Mouse (Mus musculus): ENCODE measurements around the gene Cntn3. TPM values are rescaled to one million over a fixed set of nuclear protein-coding genes. Genes with fewer than 3 reads are reported as not detected.

Gene Cntn3
- total and polyA plus RNA-seq, 3 experiments: not detected

- H3K79me2 ChIP-seq (replicated peaks; ENCODE audit: control insufficient read depth, extremely low read depth, insufficient read depth, poor library complexity, severe bottlenecking): no peaks in the 10 kb centered on the region
- H3K4me1 ChIP-seq (ENCODE audit: control insufficient read depth in 1 of 2, insufficient read depth in 2 of 2): no peaks in the 10 kb centered on the region
- no peak overlapping the region for H3K27ac ChIP-seq (ENCODE audit: insufficient read depth, low read depth)
- H3K4me2 ChIP-seq (ENCODE audit: insufficient read depth, low read depth, poor library complexity, severe bottlenecking): no peak overlapping the region
- H3K4me3 ChIP-seq (replicated peaks in 1 of 3; ENCODE audit: low read depth in 2 of 3, low read length in 2 of 3, poor library complexity in 1 of 3): no peak overlapping the region
- no peak for DNase-seq (ENCODE audit: extremely low read depth)
- H3K9me3 ChIP-seq (replicated peaks; ENCODE audit: low read length): peaks cover 42% of the 10 kb centered on the region
- no peak for TF ChIP-seq MAZ (IDR thresholded peaks at IDR 0.05; ENCODE audit: low read depth, low read length)
- no peak for TF ChIP-seq ELF1 (IDR thresholded peaks at IDR 0.05; ENCODE audit: low read depth, low read length)
- no peak for TF ChIP-seq MEF2A (IDR thresholded peaks at IDR 0.05; ENCODE audit: borderline replicate concordance, low read depth, low read length)
- TF ChIP-seq JUND (conservative IDR thresholded peaks at IDR 0.05; ENCODE audit: low read depth, low read length): no peak
- TF ChIP-seq NRF1 (IDR thresholded peaks at IDR 0.05; ENCODE audit: low read depth, low read length): no peak
- TF ChIP-seq CHD2 (IDR thresholded peaks at IDR 0.05; ENCODE audit: low read length): no peak
- no peak for TF ChIP-seq ZNF384 (IDR thresholded peaks at IDR 0.05; ENCODE audit: low read depth, low read length)
- no peak for TF ChIP-seq SIN3A (IDR thresholded peaks at IDR 0.05; ENCODE audit: low read length)
- TF ChIP-seq E2F4 (IDR thresholded peaks at IDR 0.05; ENCODE audit: insufficient replicate concordance, low read depth, low read length): no peak
- TF ChIP-seq KAT2A (IDR thresholded peaks at IDR 0.05; ENCODE audit: insufficient replicate concordance, low read length): no peak
- TF ChIP-seq USF1 (IDR thresholded peaks at IDR 0.05; ENCODE audit: low read depth, low read length): no peak
- TF ChIP-seq JUN (IDR thresholded peaks at IDR 0.05; ENCODE audit: insufficient read depth, low read depth, low read length): no peak
- no peak for TF ChIP-seq IRF4 (IDR thresholded peaks at IDR 0.05; ENCODE audit: low read depth, low read length)
- TF ChIP-seq POLR2A (IDR thresholded peaks at IDR 0.05; ENCODE audit: low read depth, low read length): no peak
- TF ChIP-seq TCF12 (IDR thresholded peaks at IDR 0.05; ENCODE audit: low read depth, low read length): no peak
- H3K9ac ChIP-seq (ENCODE audit: insufficient read depth, low read depth): no peak overlapping the region
- dilution Hi-C loops (cut with MboI; ENCODE audit: extremely low pct_ligation_motif_present, extremely low pct_unique_long_range_greater_than_20kb, low sequenced_read_pairs) (no loop called here), in situ Hi-C loops (cut with MboI; ENCODE audit: low pct_ligation_motif_present, low pct_unique_long_range_greater_than_20kb, low sequenced_read_pairs) (no loop called here)
- H3K27me3 ChIP-seq (replicated peaks): no peaks in the 10 kb centered on the region
- no peaks in the 10 kb centered on the region for H3K36me3 ChIP-seq (replicated peaks in 1 of 2; ENCODE audit: control insufficient read depth in 1 of 2, insufficient read depth in 1 of 2, low read length in 1 of 2)
Observed at GRCm38 (mm10) chr6:102113629-102114028, 459.3 kb downstream of the Cntn3 start.

All from CH12.LX (cell line).